Mouse (Mus musculus): ENCODE results near the gene Lmnb2. TPM values are rescaled to one million over a fixed set of nuclear protein-coding genes. Genes with fewer than 3 reads are reported as not detected.

Lmnb2 gene
- polyA plus RNA-seq, 1 experiment from 2014 or later: 63.2 TPM

DNA sequence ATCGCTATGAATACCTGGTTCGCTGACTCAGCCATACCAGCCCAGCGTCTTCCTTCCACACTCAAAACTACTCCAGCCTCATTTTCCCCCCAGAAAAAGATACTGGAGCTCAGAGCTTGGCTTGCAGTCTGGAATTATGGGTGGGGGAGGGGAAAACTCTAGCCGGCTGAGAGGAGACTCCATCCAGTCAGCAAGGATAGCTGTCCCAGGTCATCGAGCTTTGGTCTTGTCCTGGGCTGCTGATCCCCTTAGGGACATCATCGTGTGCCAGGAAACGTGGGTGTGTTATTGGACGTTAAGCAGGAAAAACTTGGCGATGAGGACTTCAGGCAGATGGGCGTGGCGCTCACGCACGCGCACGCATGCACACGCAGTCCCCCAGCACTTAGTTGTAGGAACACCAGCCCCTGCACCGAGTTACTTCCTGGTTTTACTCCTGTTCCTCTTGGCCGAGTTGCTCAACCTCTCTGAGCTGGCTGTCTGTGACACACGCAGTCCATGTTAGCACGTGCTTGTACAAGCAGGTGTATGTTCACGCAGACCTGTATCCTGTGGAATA lies 15.5 kb upstream of the Lmnb2 start:
- peaks cover 91% of the 10 kb centered on the region for H3K4me1 ChIP-seq
- peak overlapping the region; percentile 89 for H3K4me2 ChIP-seq (replicated peaks)
- ATAC-seq (ENCODE audit: low FRiP score, low read depth): no peak
- H3K4me3 ChIP-seq: peak overlapping the region; percentile 73
- no peaks in the 10 kb centered on the region for H3K36me3 ChIP-seq
- no peak overlapping the region for H3K27ac ChIP-seq
- no peak overlapping the region for H3K9ac ChIP-seq
- 5% methylated on average over 21 of the region's 21 CpGs for WGBS
- no peaks in the 10 kb centered on the region for H3K9me3 ChIP-seq
- H3K27me3 ChIP-seq: peaks cover 40% of the 10 kb centered on the region

DNA sequence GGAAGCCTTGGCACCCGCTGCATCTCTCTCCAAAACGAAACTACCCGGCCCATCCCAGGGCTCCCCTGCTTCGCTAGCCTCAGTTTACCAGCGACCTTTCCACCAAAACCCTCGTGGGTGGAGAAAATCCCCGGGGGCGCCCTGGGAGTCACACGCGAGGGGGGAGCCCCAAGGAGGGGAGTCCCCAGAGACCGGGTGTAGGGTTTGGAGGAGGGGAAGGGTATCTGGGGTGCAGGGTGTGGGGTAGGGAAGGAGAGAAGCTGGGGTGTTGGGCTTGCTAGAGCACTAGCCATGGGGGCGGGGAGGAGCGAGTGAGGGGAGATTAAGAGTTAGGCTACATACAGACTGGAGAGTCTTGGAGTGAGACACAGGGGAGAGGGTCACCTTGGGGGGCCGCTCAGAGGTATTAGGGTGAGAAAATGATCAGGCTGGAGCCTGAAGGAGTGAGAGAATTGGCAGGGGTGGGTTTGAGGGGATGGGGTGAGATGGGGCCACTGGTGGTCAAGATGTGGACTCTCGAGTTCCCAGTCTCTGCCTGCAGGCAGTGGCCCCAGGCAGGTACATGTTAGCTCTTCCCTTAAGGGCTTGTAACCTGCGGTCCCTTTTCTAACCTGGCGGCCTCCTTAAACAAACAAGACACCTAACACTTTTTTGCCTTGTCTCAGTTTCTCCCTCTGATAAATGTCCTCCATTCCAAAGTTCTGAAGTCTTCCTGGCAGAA lies 14.8 kb upstream of the Lmnb2 start:
- H3K27me3 ChIP-seq: peaks cover 40% of the 10 kb centered on the region
- H3K27ac ChIP-seq: peak overlapping the region; percentile 40; the same call in 1 of the 2 replicates
- peak overlapping the region; percentile 89 for H3K4me2 ChIP-seq (replicated peaks)
- H3K36me3 ChIP-seq: no peaks in the 10 kb centered on the region
- no peak for ATAC-seq (ENCODE audit: low FRiP score, low read depth)
- H3K4me1 ChIP-seq: peaks cover 84% of the 10 kb centered on the region
- under 1% methylated on average over 17 of the region's 17 CpGs for WGBS
- peak overlapping the region; percentile 59 for H3K9ac ChIP-seq
- peak overlapping the region; percentile 73 for H3K4me3 ChIP-seq
- H3K9me3 ChIP-seq: no peaks in the 10 kb centered on the region

DNA sequence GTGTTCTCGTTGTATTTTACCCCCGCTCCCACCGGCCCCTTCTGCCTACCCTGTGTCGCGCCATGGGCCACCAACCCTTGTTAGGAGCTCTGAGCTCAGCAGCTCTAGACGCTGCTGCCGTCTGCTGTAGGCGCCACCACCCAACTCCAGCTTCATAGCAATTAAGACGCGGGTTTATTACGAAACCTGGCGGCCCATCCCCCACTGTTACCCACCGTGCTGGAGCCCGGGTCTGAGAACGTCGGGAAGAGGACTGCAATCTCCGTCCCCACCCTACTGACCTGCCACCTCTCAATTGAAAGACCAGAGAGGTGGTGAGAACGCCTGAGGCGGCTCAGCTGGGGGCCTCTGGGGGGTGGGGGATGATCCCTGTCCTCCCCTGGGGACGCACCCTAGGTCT lies 14.2 kb upstream of the Lmnb2 start:
- H3K9ac ChIP-seq: peak overlapping the region; percentile 59
- H3K27ac ChIP-seq: peak overlapping the region; percentile 40; the same call in 1 of the 2 replicates
- H3K9me3 ChIP-seq: no peaks in the 10 kb centered on the region
- peak overlapping the region; percentile 89 for H3K4me2 ChIP-seq (replicated peaks)
- no peaks in the 10 kb centered on the region for H3K36me3 ChIP-seq
- ATAC-seq (ENCODE audit: low FRiP score, low read depth): no peak
- H3K4me3 ChIP-seq: peak overlapping the region; percentile 73
- H3K27me3 ChIP-seq: peaks cover 40% of the 10 kb centered on the region
- peaks cover 78% of the 10 kb centered on the region for H3K4me1 ChIP-seq
- WGBS: 1% methylated on average over 20 of the region's 20 CpGs

DNA sequence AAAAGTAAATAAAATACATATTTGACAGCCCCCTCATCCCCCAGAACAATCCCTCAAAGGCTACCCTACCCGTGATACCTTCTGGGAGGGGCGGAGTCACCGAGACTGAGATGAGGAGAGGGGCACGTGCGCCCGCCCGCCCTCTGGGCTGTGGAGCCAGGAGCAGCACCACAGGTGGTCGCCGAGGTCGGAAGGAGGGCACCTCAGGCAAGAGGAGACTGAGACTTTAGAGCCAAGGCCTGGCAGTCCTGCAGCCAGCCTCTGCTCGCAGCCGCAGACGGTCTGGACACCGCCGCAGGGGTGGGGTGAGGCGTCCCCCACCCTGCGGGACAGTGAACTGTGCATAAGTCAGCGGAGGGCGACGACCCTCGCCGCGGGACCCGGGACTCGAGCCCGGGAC lies 13.7 kb upstream of the Lmnb2 start:
- H3K27ac ChIP-seq: peak overlapping the region; percentile 1; the same call in 1 of the 2 replicates
- no peaks in the 10 kb centered on the region for H3K36me3 ChIP-seq
- no peaks in the 10 kb centered on the region for H3K9me3 ChIP-seq
- 2% methylated on average over 26 of the region's 26 CpGs for WGBS
- peak overlapping the region; percentile 89 for H3K4me2 ChIP-seq (replicated peaks)
- peak overlapping the region; percentile 73 for H3K4me3 ChIP-seq
- peaks cover 40% of the 10 kb centered on the region for H3K27me3 ChIP-seq
- peak overlapping the region; percentile 59 for H3K9ac ChIP-seq
- ATAC-seq (ENCODE audit: low FRiP score, low read depth): no peak
- H3K4me1 ChIP-seq: peaks cover 73% of the 10 kb centered on the region

DNA sequence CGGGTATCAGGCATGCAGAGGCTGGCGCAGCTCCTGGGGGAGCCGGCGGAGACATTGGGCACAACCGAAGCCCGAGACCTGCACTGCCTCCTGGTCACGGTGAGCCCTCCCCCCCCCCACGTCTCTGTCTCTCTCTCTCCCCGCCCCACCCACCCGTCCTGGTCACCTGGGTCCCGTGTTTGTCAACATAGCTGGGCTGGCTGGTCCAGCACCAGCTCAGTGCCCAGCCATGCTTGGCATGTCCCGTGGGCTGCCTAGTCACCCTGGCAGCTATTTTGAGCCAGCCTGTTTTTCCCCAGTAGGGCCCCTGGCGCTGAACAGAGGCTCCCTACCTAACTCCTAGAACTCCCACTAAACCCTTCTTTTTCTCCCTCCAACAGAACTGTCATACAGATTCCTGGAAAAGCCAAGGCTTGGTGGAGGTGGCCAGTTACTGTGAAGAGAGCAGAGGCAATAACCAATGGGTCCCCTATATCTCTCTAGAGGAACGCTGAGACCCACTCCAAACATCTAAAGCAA lies 13.2 kb upstream of the Lmnb2 start:
- 9% methylated on average over 10 of the region's 14 CpGs for WGBS
- no peak for ATAC-seq (ENCODE audit: low FRiP score, low read depth)
- no peaks in the 10 kb centered on the region for H3K36me3 ChIP-seq
- H3K9me3 ChIP-seq: no peaks in the 10 kb centered on the region
- peak overlapping the region; percentile 73 for H3K4me3 ChIP-seq
- H3K27ac ChIP-seq: 0 out of 2 replicates have a peak overlapping the region, but pooled peaks have one; percentile 1
- H3K9ac ChIP-seq: peak overlapping the region; percentile 84
- H3K4me1 ChIP-seq: peaks cover 68% of the 10 kb centered on the region
- H3K4me2 ChIP-seq (replicated peaks): peak overlapping the region; percentile 89
- H3K27me3 ChIP-seq: peaks cover 40% of the 10 kb centered on the region

DNA sequence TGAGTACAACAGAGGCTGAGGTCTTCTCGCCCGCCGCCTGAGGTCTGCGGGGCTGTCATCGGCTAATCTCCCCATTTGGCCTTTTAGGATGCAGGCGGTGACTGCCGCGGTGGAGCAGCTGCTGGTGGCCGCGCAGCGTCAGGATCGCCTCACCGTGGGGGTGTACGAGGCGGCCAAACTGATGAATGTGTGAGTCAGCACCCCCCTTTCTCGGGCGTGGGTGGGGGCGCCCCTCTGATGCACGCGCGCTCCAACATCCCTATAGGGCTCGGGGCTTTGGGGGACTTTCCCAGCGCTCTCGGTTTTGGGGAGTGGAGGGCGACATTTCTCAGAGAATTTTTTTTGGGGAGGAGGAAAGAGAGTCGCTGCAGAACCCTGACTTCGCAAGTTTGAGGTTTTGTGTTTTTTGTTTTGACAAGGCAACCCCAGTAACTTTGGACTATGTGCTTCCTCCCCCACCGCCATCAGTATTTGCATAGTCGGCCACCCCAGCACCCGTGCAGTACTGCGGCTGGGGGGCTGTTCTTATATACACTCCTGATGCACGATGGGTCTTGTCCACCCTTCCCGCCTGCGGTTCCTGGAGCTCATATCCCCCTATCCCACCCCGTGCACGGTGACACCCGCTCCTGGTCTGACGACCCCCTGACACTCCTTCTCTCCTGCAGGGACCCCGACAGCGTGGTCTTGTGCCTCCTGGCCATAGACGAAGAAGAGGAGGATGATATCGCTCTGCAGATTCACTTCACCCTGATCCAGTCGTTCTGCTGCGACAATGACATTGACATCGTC lies 12.5 kb upstream of the Lmnb2 start:
- H3K4me1 ChIP-seq: peaks cover 61% of the 10 kb centered on the region
- peak overlapping the region; percentile 84 for H3K9ac ChIP-seq
- under 1% methylated on average over 45 of the region's 45 CpGs for WGBS
- no peaks in the 10 kb centered on the region for H3K9me3 ChIP-seq
- peak overlapping the region; percentile 89 for H3K4me2 ChIP-seq (replicated peaks)
- no peak for ATAC-seq (ENCODE audit: low FRiP score, low read depth)
- H3K27me3 ChIP-seq: peaks cover 40% of the 10 kb centered on the region
- H3K36me3 ChIP-seq: no peaks in the 10 kb centered on the region
- H3K27ac ChIP-seq: no peak overlapping the region; the same call in 1 of the 2 replicates
- H3K4me3 ChIP-seq: peak overlapping the region; percentile 73

DNA sequence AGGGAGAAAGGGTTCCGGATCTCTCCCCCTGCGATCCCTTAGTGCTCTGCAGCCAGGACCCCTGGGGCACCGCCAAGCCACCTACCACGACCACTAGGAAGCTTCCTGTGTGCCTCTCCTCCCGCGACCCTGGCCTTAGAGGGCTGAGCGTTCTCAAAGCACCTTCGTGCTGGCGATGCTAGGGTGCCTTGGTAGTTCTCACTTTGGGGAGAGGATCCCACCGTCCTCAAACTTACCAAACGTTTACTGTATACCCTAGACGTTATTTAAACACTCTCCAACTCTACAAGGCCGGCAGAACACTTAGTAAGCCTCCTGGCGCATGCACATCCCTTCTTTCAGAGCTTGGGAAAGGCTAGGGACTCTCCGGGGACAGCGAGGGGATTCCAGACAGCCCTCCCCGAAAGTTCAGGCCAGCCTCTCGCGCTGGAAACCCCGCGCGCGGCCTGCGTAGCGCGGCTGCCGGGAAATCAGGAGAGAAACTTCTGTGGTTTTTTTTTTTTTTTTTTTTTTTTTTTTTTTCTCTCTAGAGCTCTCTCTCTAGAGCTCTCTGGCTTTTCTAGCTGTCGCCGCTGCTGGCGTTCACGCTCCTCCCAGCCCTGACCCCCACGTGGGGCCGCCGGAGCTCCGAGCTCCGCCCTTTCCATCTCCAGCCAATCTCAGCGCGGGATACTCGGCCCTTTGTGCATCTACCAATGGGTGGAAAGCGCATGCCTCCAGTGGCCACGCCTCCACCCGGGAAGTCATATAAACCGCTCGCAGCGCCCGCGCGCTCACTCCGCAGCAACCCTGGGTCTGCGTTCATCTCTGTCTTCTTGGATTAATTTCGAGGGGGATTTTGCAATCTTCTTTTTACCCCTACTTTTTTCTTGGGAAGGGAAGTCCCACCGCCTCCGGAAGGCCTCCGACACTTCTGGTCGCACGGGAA lies 11.5 kb upstream of the Lmnb2 start, which contains the start of gene Gadd45b:
Gadd45b (plus strand) TSS at position 775 of the 928 bp plus-strand sequence.
- Histone ChIP-seq H3K9me3 (no peaks in the 10 kb centered on the region), H3K4me3 (peak within 1 kb of the TSS; percentile 73), H3K27ac (peak within 1 kb of the TSS; percentile 92), H3K4me2 (replicated peaks) (peak within 1 kb of the TSS; percentile 89), H3K9ac (peak within 1 kb of the TSS; percentile 84), H3K4me1 (peaks cover 53% of the 10 kb centered on the region), H3K36me3 (no peaks in the 10 kb centered on the region), H3K27me3 (peaks cover 39% of the 10 kb centered on the region)
- ATAC-seq (ENCODE audit: low FRiP score, low read depth): peak; percentile 91
- under 1% methylated on average over 56 of the region's 56 CpGs for WGBS

DNA sequence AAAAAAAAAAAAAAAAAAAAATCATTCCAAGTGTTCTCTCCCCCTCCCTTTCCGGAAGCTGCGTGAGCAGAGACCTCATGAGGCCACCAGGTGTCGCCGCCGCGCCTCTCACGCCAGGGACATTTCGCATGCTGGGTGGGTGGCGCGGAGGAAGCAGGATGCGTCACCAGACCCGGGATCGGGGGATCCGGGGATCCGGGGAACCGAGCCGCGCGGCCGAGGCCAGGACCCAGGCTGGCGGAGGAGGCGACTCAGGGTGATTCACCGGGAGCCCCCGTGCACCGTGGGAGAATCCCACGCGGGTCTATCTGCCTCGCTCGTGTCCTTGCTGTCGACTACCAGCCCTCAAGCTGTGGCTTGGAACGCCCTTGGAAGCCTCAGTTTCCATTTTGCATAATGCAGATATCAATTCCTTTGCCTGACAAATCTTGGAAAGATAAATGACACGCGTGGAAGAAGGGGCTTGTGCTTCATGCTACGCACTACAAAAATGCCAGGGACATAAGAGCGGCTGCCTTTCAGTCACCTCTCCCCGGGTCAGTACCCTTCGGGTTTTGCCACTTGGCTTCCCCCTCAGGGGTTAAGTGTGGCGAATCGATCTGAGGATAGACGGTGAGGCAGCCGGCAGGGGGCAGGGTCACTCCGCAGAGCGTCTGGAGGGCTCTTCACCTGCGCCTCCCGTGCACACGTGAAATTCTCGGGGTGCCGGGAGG lies 10.7 kb upstream of the Lmnb2 start:
- H3K4me2 ChIP-seq (replicated peaks): peak overlapping the region; percentile 88
- under 1% methylated on average over 48 of the region's 48 CpGs for WGBS
- peak; percentile 24; the same call in 1 of the 2 replicates for ATAC-seq (ENCODE audit: low FRiP score, low read depth)
- no peaks in the 10 kb centered on the region for H3K36me3 ChIP-seq
- peaks cover 45% of the 10 kb centered on the region for H3K4me1 ChIP-seq
- H3K9me3 ChIP-seq: no peaks in the 10 kb centered on the region
- H3K27ac ChIP-seq: peak overlapping the region; percentile 92
- H3K9ac ChIP-seq: peak overlapping the region; percentile 70
- H3K27me3 ChIP-seq: peaks cover 30% of the 10 kb centered on the region
- H3K4me3 ChIP-seq: peak overlapping the region; percentile 56

DNA sequence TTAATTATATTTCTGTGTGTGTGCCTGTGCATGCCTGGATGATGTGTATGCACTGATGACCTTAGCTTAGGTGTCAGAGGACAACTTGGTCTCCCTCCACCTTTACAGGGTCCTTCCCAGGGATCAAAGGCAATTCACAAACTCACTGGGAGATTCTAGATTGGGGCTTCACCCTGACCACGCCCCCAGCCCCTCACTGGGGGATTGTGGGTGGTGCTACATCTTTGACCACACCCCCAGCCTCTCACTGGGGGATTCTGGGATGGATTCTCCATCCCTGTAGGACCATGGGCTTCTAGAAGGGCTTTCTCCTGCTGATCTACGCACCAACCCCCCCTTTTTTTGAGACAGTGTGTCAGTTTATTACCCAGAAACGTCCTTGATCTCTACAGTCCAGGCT lies 7.4 kb upstream of the Lmnb2 start:
- no peak for ATAC-seq (ENCODE audit: low FRiP score, low read depth)
- Histone ChIP-seq H3K9me3 (no peaks in the 10 kb centered on the region), H3K4me2 (replicated peaks) (no peak overlapping the region), H3K4me3 (no peak overlapping the region), H3K9ac (no peak overlapping the region; the same call in 1 of the 2 replicates), H3K27me3 (peaks cover 4% of the 10 kb centered on the region; the same call in 1 of the 2 replicates), H3K36me3 (no peaks in the 10 kb centered on the region), H3K4me1 (peaks cover 20% of the 10 kb centered on the region), H3K27ac (no peak overlapping the region)
- WGBS: 40% methylated on average over 3 of the region's 3 CpGs

DNA sequence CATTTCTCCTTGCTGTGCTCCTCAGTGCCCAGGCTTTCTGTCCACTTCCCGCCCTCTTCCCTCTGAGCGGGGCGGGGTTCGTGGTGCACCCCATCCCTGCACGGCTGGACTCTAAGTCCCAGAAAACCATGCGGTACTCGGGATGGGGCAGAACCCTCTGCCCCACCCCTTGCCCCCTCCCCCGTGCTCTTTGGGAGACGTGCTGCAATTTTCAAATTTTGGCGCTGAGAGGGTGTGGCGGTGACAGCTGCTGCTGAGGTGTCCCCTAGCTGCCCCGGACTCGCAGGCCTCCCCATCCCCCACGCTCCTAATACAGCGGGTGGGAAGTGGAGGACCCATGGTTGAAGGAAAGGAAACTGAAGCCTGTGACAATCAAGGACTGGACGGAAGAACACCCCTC lies 3.9 kb upstream of the Lmnb2 start:
- ATAC-seq (ENCODE audit: low FRiP score, low read depth): peak; percentile 52; the same call in 1 of the 2 replicates
- peaks cover 14% of the 10 kb centered on the region for H3K4me1 ChIP-seq
- peaks cover 4% of the 10 kb centered on the region; the same call in 1 of the 2 replicates for H3K27me3 ChIP-seq
- H3K27ac ChIP-seq: no peak overlapping the region
- H3K36me3 ChIP-seq: no peaks in the 10 kb centered on the region
- peak overlapping the region; percentile 64 for H3K4me2 ChIP-seq (replicated peaks)
- no peaks in the 10 kb centered on the region for H3K9me3 ChIP-seq
- peak overlapping the region; percentile 36 for H3K4me3 ChIP-seq
- WGBS: 2% methylated on average over 16 of the region's 16 CpGs
- peak overlapping the region; percentile 59 for H3K9ac ChIP-seq
